Mouse (Mus musculus): ENCODE measurements at regions not wholly inside any gene's neighbourhood (a gene's known extent, or its start where the extent isn't known, plus 50 kb on each side); places are given as distances from the start of the nearest gene placed in this dataset.

GRCm38 (mm10) chr8:74820716-74821115, 52.3 kb upstream of the Isx start:
- Histone ChIP-seq H3K4me1 (no peaks in the 10 kb centered on the region), H3K27me3 (replicated peaks) (no peaks in the 10 kb centered on the region), H3K36me3 (replicated peaks) (no peaks in the 10 kb centered on the region), H3K27ac (no peak overlapping the region), H3K9ac (no peak overlapping the region), H3K4me3 (no peak overlapping the region), H3K9me3 (no peaks in the 10 kb centered on the region), H3K4me2 (no peak overlapping the region)
- no peak for ATAC-seq (replicated peaks)
- 22% methylated on average over 3 of the region's 3 CpGs for WGBS

DNA sequence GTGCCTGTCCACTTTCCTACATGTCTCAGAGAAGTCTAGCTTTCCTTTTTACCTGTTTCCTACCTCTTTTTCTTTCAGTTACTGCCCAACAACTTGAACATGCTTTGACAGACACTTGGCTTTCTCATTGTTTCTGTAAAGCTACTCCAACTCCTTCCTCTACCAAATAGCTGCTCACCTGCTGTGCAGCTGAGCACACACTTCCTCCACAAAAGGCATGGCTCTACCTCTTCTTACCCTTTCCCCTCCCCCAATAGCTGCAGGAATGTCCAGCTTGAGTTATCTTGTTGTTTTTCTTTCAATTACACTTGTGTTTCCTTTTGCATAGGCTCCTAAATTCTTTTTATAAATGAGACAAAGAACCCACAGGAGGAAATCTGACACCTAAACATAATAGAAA, 50.7 kb upstream of the Isx start:
- no peak for ATAC-seq (replicated peaks)
- no peak overlapping the region for H3K4me3 ChIP-seq
- no peak overlapping the region for H3K9ac ChIP-seq
- no peaks in the 10 kb centered on the region for H3K9me3 ChIP-seq
- no peaks in the 10 kb centered on the region for H3K27me3 ChIP-seq (replicated peaks)
- no peak overlapping the region for H3K27ac ChIP-seq
- H3K36me3 ChIP-seq (replicated peaks) = no peaks in the 10 kb centered on the region
- no peaks in the 10 kb centered on the region for H3K4me1 ChIP-seq
- no peak overlapping the region for H3K4me2 ChIP-seq

All from midbrain, embryonic 15.5 days (tissue).